Mouse (Mus musculus) bone marrow, adult 2 months (tissue): Measurements from ENCODE around the gene 3110082I17Rik.

Experiments used
- CTCF ChIP-seq: fragments of 200-500 bp; IDR thresholded peaks from 2 replicates; pipeline ENCODE4 v1.5.1; 2011; ENCODE audit warnings: low read length, control low read depth; ENCODE audit not compliant: control insufficient read depth, insufficient read depth
- POLR2A ChIP-seq: fragments of 200-500 bp; IDR thresholded peaks from 2 replicates; pipeline ENCODE4 v1.6.1; 2011; ENCODE audit warnings: low read depth, mild to moderate bottlenecking, control low read depth, low read length, borderline replicate concordance; ENCODE audit not compliant: control insufficient read depth

GRCm38 (mm10) chr5:139455166-139455565 is 5.2 kb downstream of the 3110082I17Rik start:
- no peak for TF ChIP-seq CTCF
- TF ChIP-seq POLR2A: no peak
